In genomic region chr11:107580786-107581185, GRCm38 (mm10) we compare ENCODE assay signal across 16 mouse cellular contexts.
"Had no signal": no experiment of that assay in that cellular context is flagged by ENCODE, and none has a peak within 500 bp of the region (broad histone marks: within the 10 kb centered on the region; RNA-seq: fewer than 3 reads in every experiment).

No protein-coding gene starts in this region.

- H3K9me3 ChIP-seq: neural tube, embryonic 13.5 days; neural tube, embryonic 15.5 days; stomach, embryonic 15.5 days had no signal

- H3K27ac ChIP-seq: neural tube, embryonic 13.5 days; neural tube, embryonic 15.5 days; stomach, embryonic 15.5 days; stomach, postnatal 0 days had no signal

- H3K27me3 ChIP-seq: neural tube, embryonic 13.5 days; neural tube, embryonic 15.5 days; stomach, embryonic 15.5 days had no signal

- H3K4me1 ChIP-seq: stomach, embryonic 15.5 days had no signal

- H3K4me3 ChIP-seq: neural tube, embryonic 13.5 days; neural tube, embryonic 15.5 days; stomach, embryonic 15.5 days had no signal

- DNase-seq: retina, postnatal 1 day; right cerebral cortex, adult 18-20 months; right cerebral cortex, postnatal 14 days; right cerebral cortex, postnatal 25 days; right cerebral cortex, postnatal 4 days; spleen, adult 18-20 months; thymus, adult 18-20 months; thymus, adult 2 months; thymus, postnatal 14 days; thymus, postnatal 25 days; thymus, postnatal 36 days; thymus, postnatal 4 days had no signal
